Mouse (Mus musculus) hindbrain, postnatal 0 days (tissue): Measurements from ENCODE around the gene Plcl2. TPM values are rescaled to one million over a fixed set of nuclear protein-coding genes. Genes with fewer than 3 reads are reported as not detected.

ENCODE experiments used
- ATAC-seq: fragments of 200-750 bp; cut with Nextera tagmentation; 2 replicates; pipeline ENCODE4 v1.8.0; 2017; ENCODE audit warnings: mild to moderate bottlenecking, moderate TSS enrichment, moderate library complexity
- DNase-seq: peaks from one replicate; pipeline ENCODE4 v3.0.0-alpha.2; 2015; ENCODE audit warnings: low spot score
- H3K27ac ChIP-seq: fragments of 300-500 bp; sonication (generic); 2 replicates; pipeline ENCODE4 v1.5.1; 2014; ENCODE audit warnings: mild to moderate bottlenecking
- H3K27me3 ChIP-seq: fragments of 300-500 bp; sonication (generic); 2 replicates; pipeline ENCODE4 v1.6.1; 2014; ENCODE audit warnings: low read length, mixed read lengths; ENCODE audit not compliant: insufficient read depth
- H3K36me3 ChIP-seq: fragments of 300-500 bp; sonication (generic); 2 replicates; pipeline ENCODE4 v1.6.1; 2014; ENCODE audit warnings: low read length, mixed read lengths; ENCODE audit not compliant: insufficient read depth
- H3K4me1 ChIP-seq: fragments of 300-500 bp; sonication (generic); 2 replicates; pipeline ENCODE4 v1.6.1; 2014; ENCODE audit warnings: antibody characterized with exemption, low read length, mixed read lengths; ENCODE audit not compliant: insufficient read depth
- H3K4me2 ChIP-seq: fragments of 300-500 bp; sonication (generic); 2 replicates; pipeline ENCODE4 v1.6.1; 2014; ENCODE audit warnings: low read depth, mild to moderate bottlenecking, low read length, moderate library complexity, mixed read lengths
- H3K4me3 ChIP-seq: fragments of 300-500 bp; sonication (generic); 2 replicates; pipeline ENCODE4 v1.5.1; 2014; ENCODE audit warnings: low read length
- H3K9ac ChIP-seq: fragments of 300-500 bp; sonication (generic); replicated peaks from 2 replicates; pipeline ENCODE4 v1.6.1; 2014; ENCODE audit warnings: mild to moderate bottlenecking, low read length, moderate library complexity, mixed read lengths
- H3K9me3 ChIP-seq: fragments of 300-500 bp; sonication (generic); 2 replicates; pipeline ENCODE4 v1.6.1; 2016; ENCODE audit warnings: low read length, mixed read lengths
- CTCF ChIP-seq: IDR thresholded peaks from 2 replicates; pipeline ENCODE4 v1.5.1; 2016; ENCODE audit warnings: antibody characterized with exemption, control low read depth, low read depth
- WGBS: fragments of 180-500 bp; shearing (Covaris S2); extraction: QIAGEN DNeasy Blood & Tissue Kit; methylation state at CpG from one replicate; pipeline ENCODE4 v1.1.7; 2014; 5-methylcytosine and 5-hydroxymethylcytosine counted together
- polyA plus RNA-seq: library from polyadenylated mRNA; unstranded; fragments of >200 nt; fragmentation: Nextera tagmentation; extraction: Ambion mirVana; gene quantifications from 2 replicates; pipeline ENCODE4 v1.2.1, GENCODE M21; 2015
- total RNA-seq: library from RNA; depleted of rRNA; stranded (reverse); fragments of >200 nt; gene quantifications from 2 replicates; pipeline ENCODE4 v1.2.3, GENCODE M21; 2014

Plcl2 gene
- total and polyA plus RNA-seq, 2 experiments from 2014 or later, result 8.3 to 41.2 TPM

- Histone ChIP-seq H3K9ac (no peak overlapping the region), H3K4me1 (peaks cover 4% of the 10 kb centered on the region; the same call in 1 of the 2 replicates), H3K36me3 (no peaks in the 10 kb centered on the region), H3K27ac (no peak overlapping the region), H3K27me3 (no peaks in the 10 kb centered on the region), H3K4me2 (no peak overlapping the region), H3K4me3 (no peak overlapping the region), H3K9me3 (no peaks in the 10 kb centered on the region)
- ATAC-seq (no peak), DNase-seq (no peak)
- no peak for TF ChIP-seq CTCF
- WGBS, result 88% methylated on average over 6 of the region's 6 CpGs
Measured at GRCm38 (mm10) chr17:50648757-50649419, 139.7 kb downstream of the Plcl2 start.

GRCm38 (mm10) chr17:50650535-50651223, 141.5 kb downstream of the Plcl2 start:
- ATAC-seq, result no peak
- H3K4me2 ChIP-seq, result no peak overlapping the region
- no peaks in the 10 kb centered on the region for H3K9me3 ChIP-seq
- no peaks in the 10 kb centered on the region for H3K4me1 ChIP-seq
- no peaks in the 10 kb centered on the region for H3K36me3 ChIP-seq
- no peak overlapping the region for H3K9ac ChIP-seq
- H3K4me3 ChIP-seq, result no peak overlapping the region
- TF ChIP-seq CTCF, result no peak
- 89% methylated on average over 14 of the region's 14 CpGs for WGBS
- no peak for DNase-seq
- no peaks in the 10 kb centered on the region for H3K27me3 ChIP-seq
- no peak overlapping the region for H3K27ac ChIP-seq

GRCm38 (mm10) chr17:50654741-50655415, 145.7 kb downstream of the Plcl2 start:
- Histone ChIP-seq H3K27ac (no peak overlapping the region), H3K27me3 (no peaks in the 10 kb centered on the region), H3K4me3 (no peak overlapping the region), H3K4me1 (no peaks in the 10 kb centered on the region), H3K36me3 (no peaks in the 10 kb centered on the region), H3K4me2 (no peak overlapping the region), H3K9ac (no peak overlapping the region), H3K9me3 (no peaks in the 10 kb centered on the region)
- ATAC-seq (no peak), DNase-seq (no peak)
- WGBS, result 57% methylated on average over 5 of the region's 5 CpGs
- TF ChIP-seq CTCF, result no peak

GRCm38 (mm10) chr17:50655416-50655776, 146.2 kb downstream of the Plcl2 start:
- Histone ChIP-seq H3K4me3 (no peak overlapping the region), H3K4me1 (no peaks in the 10 kb centered on the region), H3K27me3 (no peaks in the 10 kb centered on the region), H3K27ac (no peak overlapping the region), H3K36me3 (no peaks in the 10 kb centered on the region), H3K9ac (no peak overlapping the region), H3K4me2 (no peak overlapping the region), H3K9me3 (no peaks in the 10 kb centered on the region)
- WGBS, result 62% methylated on average over 4 of the region's 4 CpGs
- no peak for TF ChIP-seq CTCF
- DNase-seq, result no peak
- ATAC-seq, result no peak

GRCm38 (mm10) chr17:50657321-50657720, 148.1 kb downstream of the Plcl2 start:
- TF ChIP-seq CTCF, result no peak
- H3K4me3 ChIP-seq, result no peak overlapping the region
- no peak overlapping the region for H3K9ac ChIP-seq
- no peaks in the 10 kb centered on the region for H3K27me3 ChIP-seq
- no peaks in the 10 kb centered on the region for H3K9me3 ChIP-seq
- H3K4me1 ChIP-seq, result no peaks in the 10 kb centered on the region
- H3K27ac ChIP-seq, result no peak overlapping the region
- no peak overlapping the region for H3K4me2 ChIP-seq
- peak; percentile 12 for DNase-seq
- peak; percentile 55; the same call in 1 of the 2 replicates for ATAC-seq
- H3K36me3 ChIP-seq, result no peaks in the 10 kb centered on the region

GRCm38 (mm10) chr17:50658901-50659300, 149.7 kb downstream of the Plcl2 start:
- H3K4me2 ChIP-seq, result no peak overlapping the region
- H3K36me3 ChIP-seq, result no peaks in the 10 kb centered on the region
- no peaks in the 10 kb centered on the region for H3K9me3 ChIP-seq
- WGBS, result 88% methylated on average over 8 of the region's 8 CpGs
- no peak overlapping the region for H3K9ac ChIP-seq
- H3K4me1 ChIP-seq, result no peaks in the 10 kb centered on the region
- H3K27me3 ChIP-seq, result no peaks in the 10 kb centered on the region
- DNase-seq, result no peak
- TF ChIP-seq CTCF, result no peak
- ATAC-seq, result no peak
- H3K4me3 ChIP-seq, result no peak overlapping the region
- no peak overlapping the region for H3K27ac ChIP-seq

GRCm38 (mm10) chr17:50667596-50667995, 158.4 kb downstream of the Plcl2 start:
- TF ChIP-seq CTCF, result no peak
- Histone ChIP-seq H3K4me3 (no peak overlapping the region), H3K4me2 (no peak overlapping the region), H3K36me3 (no peaks in the 10 kb centered on the region), H3K9me3 (no peaks in the 10 kb centered on the region), H3K4me1 (no peaks in the 10 kb centered on the region), H3K27me3 (no peaks in the 10 kb centered on the region), H3K9ac (no peak overlapping the region), H3K27ac (no peak overlapping the region)
- WGBS, result 88% methylated on average over 9 of the region's 9 CpGs
- ATAC-seq, result no peak
- DNase-seq, result no peak
